Mouse (Mus musculus) MEL (cell line): Measurements from ENCODE around the gene Klrb1b. TPM values are rescaled to one million over a fixed set of nuclear protein-coding genes. Genes with fewer than 3 reads are reported as not detected.

Experiments used
- DNase-seq: peaks from one replicate; pipeline ENCODE4 v3.0.0; 2011; ENCODE audit warnings: low read depth, low spot score
- H3K27ac ChIP-seq: 2 replicates; pipeline ENCODE4 v1.5.1; 2012; ENCODE audit warnings: low read depth, mild to moderate bottlenecking, control low read depth, low read length, moderate library complexity; ENCODE audit not compliant: control insufficient read depth
- H3K27me3 ChIP-seq, 2 experiments: fragments of 150-350 bp in 1 of 2; sonication (generic) in 1 of 2; 2 replicates each; pipeline ENCODE4 v1.6.1; 2012; ENCODE audit warnings: low read length in 2 of 2, mild to moderate bottlenecking in 2 of 2, improper control_type of control experiment in 1 of 2, moderate library complexity in 1 of 2; ENCODE audit not compliant: insufficient read depth in 2 of 2, control insufficient read depth in 1 of 2
- H3K36me3 ChIP-seq, 2 experiments: 2 replicates each; pipeline ENCODE4 v1.6.1; 2012 to 2014; ENCODE audit warnings: low read length in 2 of 2, improper control_type of control experiment in 1 of 2, inconsistent platforms in 1 of 2, mild to moderate bottlenecking in 1 of 2; ENCODE audit not compliant: insufficient read depth in 2 of 2, control insufficient read depth in 1 of 2
- H3K4me1 ChIP-seq, 2 experiments: fragments of 150-350 bp in 1 of 2; sonication (generic) in 1 of 2; 2 replicates each; pipeline ENCODE4 v1.6.1; 2012; ENCODE audit warnings: low read length in 2 of 2, improper control_type of control experiment in 1 of 2, mild to moderate bottlenecking in 1 of 2; ENCODE audit not compliant: insufficient read depth in 2 of 2, control insufficient read depth in 1 of 2
- H3K4me3 ChIP-seq, 2 experiments: fragments of 150-350 bp in 1 of 2; sonication (generic) in 1 of 2; 2 replicates each; pipeline ENCODE4 v1.5.1; 2012; ENCODE audit warnings: low read depth in 2 of 2, low read length in 2 of 2, mild to moderate bottlenecking in 2 of 2, moderate library complexity in 2 of 2, control low read depth in 1 of 2, improper control_type of control experiment in 1 of 2; ENCODE audit not compliant: control insufficient read depth in 1 of 2, insufficient read depth in 1 of 2
- H3K79me2 ChIP-seq: 2 replicates; pipeline ENCODE4 v1.6.1; 2012; ENCODE audit warnings: mild to moderate bottlenecking, low read length, moderate library complexity; ENCODE audit not compliant: control insufficient read depth, poor library complexity, insufficient read depth
- H3K9ac ChIP-seq: 2 replicates; pipeline ENCODE4 v1.6.1; 2012; ENCODE audit warnings: low read depth, mild to moderate bottlenecking, control low read depth, low read length, moderate library complexity; ENCODE audit not compliant: control insufficient read depth, poor library complexity, severe bottlenecking
- H3K9me3 ChIP-seq: fragments of 150-350 bp; sonication (generic); replicated peaks from 2 replicates; pipeline ENCODE4 v1.6.1; 2012; ENCODE audit warnings: mild to moderate bottlenecking, low read length, improper control_type of control experiment, moderate library complexity; ENCODE audit not compliant: insufficient read depth
- CHD1 ChIP-seq: IDR thresholded peaks from 2 replicates; pipeline ENCODE4 v1.6.1; 2012; ENCODE audit warnings: low read depth, mild to moderate bottlenecking, inconsistent platforms, low read length, improper control_type of control experiment
- CTCF ChIP-seq, 3 experiments: IDR thresholded peaks in 2 of 3; conservative IDR thresholded peaks in 1 of 3; 2 replicates each; pipeline ENCODE4 v1.5.1; 2011 to 2012; ENCODE audit warnings: low read length in 3 of 3, low read depth in 2 of 3, mild to moderate bottlenecking in 2 of 3, improper control_type of control experiment in 1 of 3, inconsistent platforms in 1 of 3, mixed read lengths in 1 of 3, moderate library complexity in 1 of 3; ENCODE audit not compliant: control insufficient read depth in 1 of 3, insufficient read depth in 1 of 3, poor library complexity in 1 of 3, severe bottlenecking in 1 of 3
- E2F4 ChIP-seq: IDR thresholded peaks from 2 replicates; pipeline ENCODE4 v1.6.1; 2011; ENCODE audit warnings: low read depth, low read length, improper control_type of control experiment, borderline replicate concordance
- ELF1 ChIP-seq: IDR thresholded peaks from 2 replicates; pipeline ENCODE4 v1.6.1; 2014; ENCODE audit warnings: low read depth, mild to moderate bottlenecking, inconsistent platforms, low read length, improper control_type of control experiment, moderate library complexity
- ETS1 ChIP-seq: IDR thresholded peaks from 2 replicates; pipeline ENCODE4 v1.6.1; 2012; ENCODE audit warnings: low read depth, mild to moderate bottlenecking, inconsistent platforms, low read length, improper control_type of control experiment, moderate library complexity
- JUND ChIP-seq: IDR thresholded peaks from 2 replicates; pipeline ENCODE4 v1.6.1; 2011; ENCODE audit warnings: low read depth, mild to moderate bottlenecking, improper control_type of control experiment, low read length
- KAT2A ChIP-seq: conservative IDR thresholded peaks from 2 replicates; pipeline ENCODE4 v1.6.1; 2012; ENCODE audit warnings: low read depth, low read length, improper control_type of control experiment, inconsistent platforms
- MAFK ChIP-seq: IDR thresholded peaks from 2 replicates; pipeline ENCODE4 v1.6.1; 2011; ENCODE audit warnings: low read depth, mild to moderate bottlenecking, low read length, improper control_type of control experiment, borderline replicate concordance
- MAZ ChIP-seq: IDR thresholded peaks from 2 replicates; pipeline ENCODE4 v1.6.1; 2012; ENCODE audit warnings: low read depth, mild to moderate bottlenecking, inconsistent platforms, low read length, improper control_type of control experiment
- MEF2A ChIP-seq: IDR thresholded peaks from 2 replicates; pipeline ENCODE4 v1.6.1; 2014; ENCODE audit warnings: low read depth, mild to moderate bottlenecking, inconsistent platforms, low read length, improper control_type of control experiment; ENCODE audit not compliant: poor library complexity, insufficient replicate concordance, severe bottlenecking; ENCODE audit errors: extremely low read depth
- MXI1 ChIP-seq: IDR thresholded peaks from 2 replicates; pipeline ENCODE4 v1.6.1; 2011; ENCODE audit warnings: mild to moderate bottlenecking, low read depth, low read length, improper control_type of control experiment
- MYB ChIP-seq: IDR thresholded peaks from 2 replicates; pipeline ENCODE4 v1.6.1; 2011; ENCODE audit warnings: mild to moderate bottlenecking, low read depth, low read length, improper control_type of control experiment
- NELFE ChIP-seq: IDR thresholded peaks from 2 replicates; pipeline ENCODE4 v1.6.1; 2011; ENCODE audit warnings: low read depth, low read length, improper control_type of control experiment
- NRF1 ChIP-seq: IDR thresholded peaks from 2 replicates; pipeline ENCODE4 v1.6.1; 2014; ENCODE audit warnings: low read depth, mild to moderate bottlenecking, inconsistent platforms, low read length, improper control_type of control experiment, moderate library complexity; ENCODE audit not compliant: poor library complexity, insufficient read depth, severe bottlenecking
- POLR2A ChIP-seq, 2 experiments: IDR thresholded peaks; 2 replicates each; pipeline ENCODE4 v1.6.1; 2011 to 2012; ENCODE audit warnings: low read length in 2 of 2, mild to moderate bottlenecking in 2 of 2, control low read depth in 1 of 2, improper control_type of control experiment in 1 of 2, low read depth in 1 of 2, moderate library complexity in 1 of 2; ENCODE audit not compliant: control insufficient read depth in 1 of 2, insufficient read depth in 1 of 2, poor library complexity in 1 of 2
- RAD21 ChIP-seq: IDR thresholded peaks from 2 replicates; pipeline ENCODE4 v1.6.1; 2011; ENCODE audit warnings: mild to moderate bottlenecking, low read depth, low read length, improper control_type of control experiment
- RCOR1 ChIP-seq: IDR thresholded peaks from 2 replicates; pipeline ENCODE4 v1.6.1; 2012; ENCODE audit warnings: low read depth, mild to moderate bottlenecking, inconsistent platforms, low read length, improper control_type of control experiment
- SIN3A ChIP-seq: IDR thresholded peaks from 2 replicates; pipeline ENCODE4 v1.6.1; 2012; ENCODE audit warnings: low read length, improper control_type of control experiment, inconsistent platforms
- TBP ChIP-seq: IDR thresholded peaks from 2 replicates; pipeline ENCODE4 v1.8.0; 2011; ENCODE audit warnings: low read depth, low read length, improper control_type of control experiment
- USF2 ChIP-seq, 2 experiments: IDR thresholded peaks; 2 replicates each; pipeline ENCODE4 v1.6.1; 2011 to 2012; ENCODE audit warnings: improper control_type of control experiment in 2 of 2, low read length in 2 of 2, borderline replicate concordance in 1 of 2, inconsistent platforms in 1 of 2, low read depth in 1 of 2, mild to moderate bottlenecking in 1 of 2; ENCODE audit not compliant: insufficient read depth in 1 of 2
- ZKSCAN1 ChIP-seq: IDR thresholded peaks from 2 replicates; pipeline ENCODE4 v1.6.1; 2012; ENCODE audit warnings: low read depth, mild to moderate bottlenecking, inconsistent platforms, low read length, improper control_type of control experiment, moderate library complexity
- polyA plus RNA-seq, 2 experiments: library from polyadenylated mRNA; stranded (reverse) in 1 of 2; unstranded in 1 of 2; fragments of >175 nt in 1 of 2; fragments of >200 nt in 1 of 2; gene quantifications; 2 replicates each; pipeline versions ENCODE4 v1.2.1 to v1.2.4; 2012; ENCODE audit warnings: low replicate concordance in 2 of 2, low read depth in 1 of 2; ENCODE audit not compliant: insufficient read length in 2 of 2, insufficient read depth in 1 of 2, missing spikeins in 1 of 2
- total RNA-seq: library from RNA; depleted of rRNA; stranded (reverse); fragments of 300-350 nt; gene quantifications from 2 replicates; pipeline ENCODE4 v1.2.3, GENCODE M21; 2012

The Klrb1b gene
- total and polyA plus RNA-seq, 3 experiments: not detected

DNA sequence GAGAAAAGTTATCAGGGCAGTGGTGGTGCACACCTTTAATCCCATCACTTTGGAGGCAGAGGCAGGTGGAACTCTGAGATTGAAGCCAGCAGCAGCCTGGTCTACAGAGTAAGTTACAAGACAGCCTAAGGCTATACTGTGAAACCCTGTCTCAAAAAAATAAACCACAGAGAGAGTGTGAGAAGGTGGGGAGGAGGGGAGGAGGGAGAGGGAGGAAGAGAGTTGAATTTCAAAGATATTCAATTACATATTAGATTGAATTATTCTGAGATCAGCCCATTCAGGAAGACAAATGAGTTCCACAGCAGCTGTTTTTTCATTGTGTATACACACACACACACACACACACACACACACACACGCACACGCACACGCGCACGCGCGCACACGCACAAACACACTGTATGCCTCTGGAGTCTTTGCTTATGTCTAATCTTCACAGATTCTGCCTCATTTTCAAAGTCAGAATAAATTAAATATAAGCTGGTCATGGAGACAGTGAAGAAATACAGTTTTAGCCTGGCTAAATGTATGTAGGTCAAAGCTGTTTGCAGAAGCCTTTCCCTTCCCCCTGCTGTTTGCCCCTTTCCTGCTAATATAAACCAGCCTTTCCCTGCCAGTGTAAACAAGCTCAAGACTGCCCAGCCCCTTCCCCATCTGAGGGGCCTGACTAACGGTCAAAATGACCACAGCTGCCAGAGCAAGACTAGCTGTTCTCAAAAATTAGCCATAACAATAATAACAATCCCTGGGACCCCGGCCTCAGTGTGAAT, 56.5 kb downstream of the Klrb1b start:
- Histone ChIP-seq H3K79me2 (no peaks in the 10 kb centered on the region), H3K4me3 (no peak overlapping the region), H3K4me1 (peaks cover 0 to 5% of the 10 kb centered on the region in 2 experiments; a peak in 2 of 4 replicates), H3K36me3 (peaks cover 0 to 3% of the 10 kb centered on the region in 2 experiments; a peak in 1 of 4 replicates), H3K27me3 (no peaks in the 10 kb centered on the region), H3K9me3 (no peaks in the 10 kb centered on the region), H3K9ac (no peak overlapping the region), H3K27ac (no peak overlapping the region)
- TF ChIP-seq POLR2A (IDR thresholded peaks at IDR 0.05; ENCODE audit: control insufficient read depth in 1 of 2, insufficient read depth in 1 of 2, low read depth in 1 of 2, low read length in 2 of 2, poor library complexity in 1 of 2) (no peak), ELF1 (no peak), CTCF (IDR thresholded peaks at IDR 0.05 in 2 of 3, conservative IDR thresholded peaks at IDR 0.05 in 1 of 3; ENCODE audit: control insufficient read depth in 1 of 3, insufficient read depth in 1 of 3, low read depth in 2 of 3, low read length in 3 of 3, poor library complexity in 1 of 3, severe bottlenecking in 1 of 3) (no peak), NELFE (no peak), KAT2A (no peak), MAZ (no peak), ETS1 (no peak), MYB (no peak), NRF1 (no peak), SIN3A (no peak), MXI1 (no peak), RCOR1 (no peak)
- no peak for DNase-seq

DNA sequence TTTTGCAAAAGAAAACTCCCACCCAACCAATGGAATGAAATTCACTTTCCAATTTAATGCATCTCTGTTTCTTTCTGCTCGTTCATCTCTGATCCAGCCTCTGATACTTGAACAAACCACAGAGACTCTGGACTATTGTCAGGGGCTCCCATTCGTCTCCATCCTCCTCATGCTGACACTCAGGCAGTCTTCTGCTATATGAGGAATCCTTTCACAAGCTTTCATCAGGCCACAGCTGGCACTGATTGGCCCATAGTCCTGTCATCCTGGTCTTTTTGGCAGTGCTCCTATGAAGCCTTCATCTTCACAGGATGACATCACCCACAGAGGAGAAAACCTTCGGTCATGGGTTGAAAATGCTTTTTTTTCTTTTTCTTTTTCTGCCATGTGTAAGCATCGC, 58.1 kb downstream of the Klrb1b start:
- no peak overlapping the region for H3K27ac ChIP-seq
- no peaks in the 10 kb centered on the region for H3K79me2 ChIP-seq
- no peak overlapping the region for H3K4me3 ChIP-seq
- H3K9ac ChIP-seq: no peak overlapping the region
- peaks cover 0 to 5% of the 10 kb centered on the region in 2 experiments; a peak in 2 of 4 replicates for H3K4me1 ChIP-seq
- H3K9me3 ChIP-seq: no peaks in the 10 kb centered on the region
- peaks cover 0 to 3% of the 10 kb centered on the region in 2 experiments; a peak in 1 of 4 replicates for H3K36me3 ChIP-seq
- no peak for DNase-seq
- H3K27me3 ChIP-seq: no peaks in the 10 kb centered on the region
- TF ChIP-seq MAFK (no peak), JUND (no peak), CTCF (IDR thresholded peaks at IDR 0.05 in 2 of 3, conservative IDR thresholded peaks at IDR 0.05 in 1 of 3; ENCODE audit: control insufficient read depth in 1 of 3, insufficient read depth in 1 of 3, low read depth in 2 of 3, low read length in 3 of 3, poor library complexity in 1 of 3, severe bottlenecking in 1 of 3) (no peak), ZKSCAN1 (no peak), USF2 (IDR thresholded peaks at IDR 0.05; ENCODE audit: borderline replicate concordance in 1 of 2, insufficient read depth in 1 of 2, low read depth in 1 of 2, low read length in 2 of 2) (no peak), MEF2A (no peak), E2F4 (no peak), TBP (no peak), CHD1 (no peak), RAD21 (no peak)
